Mouse (Mus musculus) limb, embryonic 14.5 days (tissue): ENCODE data around the gene Ube2j1. TPM values are rescaled to one million over a fixed set of nuclear protein-coding genes. Genes with fewer than 3 reads are reported as not detected.

Experiments
- ATAC-seq: fragments of 200-750 bp; cut with Nextera tagmentation; 2 replicates; pipeline ENCODE4 v1.8.0; 2017; ENCODE audit warnings: low read depth, moderate number of reproducible peaks, moderate TSS enrichment; ENCODE audit not compliant: low FRiP score
- DNase-seq: peaks from one replicate; pipeline ENCODE4 v3.0.0-alpha.2; 2015; ENCODE audit warnings: low spot score
- H3K27ac ChIP-seq: fragments of 300-500 bp; sonication (generic); replicated peaks from 2 replicates; pipeline ENCODE4 v1.5.1; 2014; ENCODE audit warnings: low read depth, mild to moderate bottlenecking, low read length, moderate library complexity, mixed read lengths
- H3K27me3 ChIP-seq: fragments of 300-500 bp; sonication (generic); 2 replicates; pipeline ENCODE4 v1.6.1; 2014; ENCODE audit warnings: low read length, mixed read lengths; ENCODE audit not compliant: control insufficient read depth, insufficient read depth
- H3K36me3 ChIP-seq: fragments of 300-500 bp; sonication (generic); 2 replicates; pipeline ENCODE4 v1.6.1; 2014; ENCODE audit warnings: mild to moderate bottlenecking, low read length, moderate library complexity, mixed read lengths; ENCODE audit not compliant: control insufficient read depth, insufficient read depth
- H3K4me1 ChIP-seq: fragments of 300-500 bp; sonication (generic); 2 replicates; pipeline ENCODE4 v1.6.1; 2014; ENCODE audit warnings: antibody characterized with exemption, low read length, mixed read lengths; ENCODE audit not compliant: control insufficient read depth, insufficient read depth
- H3K4me2 ChIP-seq: fragments of 300-500 bp; sonication (generic); replicated peaks from 2 replicates; pipeline ENCODE4 v1.6.1; 2014; ENCODE audit warnings: low read depth, mild to moderate bottlenecking, low read length, moderate library complexity; ENCODE audit not compliant: severe bottlenecking
- H3K4me3 ChIP-seq: fragments of 300-500 bp; sonication (generic); replicated peaks from 2 replicates; pipeline ENCODE4 v1.5.1; 2014; ENCODE audit warnings: low read length
- H3K9ac ChIP-seq: fragments of 300-500 bp; sonication (generic); 2 replicates; pipeline ENCODE4 v1.6.1; 2014; ENCODE audit warnings: mild to moderate bottlenecking, low read depth, low read length, moderate library complexity; ENCODE audit not compliant: severe bottlenecking
- H3K9me3 ChIP-seq: fragments of 300-500 bp; sonication (generic); 2 replicates; pipeline ENCODE4 v1.6.1; 2016; ENCODE audit warnings: low read length; ENCODE audit not compliant: control insufficient read depth
- POLR2A ChIP-seq: fragments of 200-500 bp; IDR thresholded peaks from 2 replicates; pipeline ENCODE4 v1.8.0; 2012; ENCODE audit warnings: inconsistent platforms, mild to moderate bottlenecking, moderate library complexity, borderline replicate concordance; ENCODE audit not compliant: insufficient read depth, insufficient read length; ENCODE audit errors: extremely low read depth
- WGBS: fragments of 180-500 bp; shearing (Covaris S2); extraction: QIAGEN DNeasy Blood & Tissue Kit; methylation state at CpG from one replicate; pipeline ENCODE4 v1.1.7; 2014; 5-methylcytosine and 5-hydroxymethylcytosine counted together
- polyA plus RNA-seq, 2 experiments: library from polyadenylated mRNA; depleted of rRNA in 1 of 2; stranded (reverse) in 1 of 2; unstranded in 1 of 2; fragments of >200 nt; fragmentation: Nextera tagmentation in 1 of 2; extraction: Ambion mirVana in 1 of 2; gene quantifications; 2 replicates each; pipeline versions ENCODE4 v1.2.1 to v1.2.3; 2012 to 2014

Gene Ube2j1
- polyA plus RNA-seq, 2 experiments: 26.6 to 38.0 TPM

DNA sequence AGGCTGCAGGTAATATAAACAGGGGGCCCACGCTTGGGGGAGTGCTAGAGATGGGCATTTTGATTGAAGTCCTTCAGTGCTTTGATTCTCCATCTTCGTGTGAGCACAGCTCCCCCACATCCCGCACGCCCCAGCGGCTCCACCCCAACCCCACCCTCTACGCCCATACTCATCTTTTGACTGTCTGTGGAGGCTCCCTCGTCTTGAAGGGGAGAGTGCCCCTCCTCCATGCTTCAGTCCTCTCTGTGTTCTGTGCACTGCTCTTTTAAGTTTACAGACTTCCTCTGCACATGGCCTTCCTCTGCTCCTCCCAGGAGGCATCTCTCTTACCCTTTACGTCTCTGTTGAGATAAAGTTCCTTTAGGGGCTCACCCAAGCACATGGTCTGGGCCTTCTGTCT lies 46.5 kb downstream of the Ube2j1 start:
- 40% methylated on average over 8 of the region's 8 CpGs for WGBS
- H3K27me3 ChIP-seq: no peaks in the 10 kb centered on the region

DNA sequence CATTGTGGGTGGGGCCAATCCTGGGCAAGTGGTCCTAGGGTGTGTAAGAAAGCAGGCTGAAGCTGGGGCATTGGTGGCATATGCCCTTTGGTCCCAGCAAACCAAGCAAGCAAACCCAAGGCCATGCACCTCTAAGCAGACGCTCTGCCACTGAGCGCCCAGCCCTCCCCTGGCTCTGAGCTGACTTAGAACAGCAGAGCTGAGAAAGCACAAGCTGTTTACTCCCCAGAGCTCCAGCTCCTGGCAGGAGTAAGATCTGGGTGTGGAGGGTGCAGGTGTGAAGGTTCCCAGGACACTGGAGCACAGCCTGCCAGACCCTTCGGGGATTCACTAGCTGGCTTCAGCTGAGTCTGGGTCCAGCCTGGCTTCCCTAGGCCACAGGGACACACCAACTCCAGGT lies 47.3 kb downstream of the Ube2j1 start:
- DNase-seq (no peak), ATAC-seq (no peak)
- no peak overlapping the region for H3K4me2 ChIP-seq
- no peaks in the 10 kb centered on the region for H3K4me1 ChIP-seq
- H3K36me3 ChIP-seq: no peaks in the 10 kb centered on the region
- no peaks in the 10 kb centered on the region for H3K9me3 ChIP-seq
- no peak overlapping the region for H3K9ac ChIP-seq
- TF ChIP-seq POLR2A: no peak
- H3K4me3 ChIP-seq: no peak overlapping the region
- H3K27me3 ChIP-seq: no peaks in the 10 kb centered on the region
- WGBS: 88% methylated on average over 3 of the region's 3 CpGs
- no peak overlapping the region for H3K27ac ChIP-seq

More for the DNA sequence above, 46.5 kb downstream of the Ube2j1 start:
- H3K36me3 ChIP-seq: no peaks in the 10 kb centered on the region
- H3K4me1 ChIP-seq: no peaks in the 10 kb centered on the region
- no peak overlapping the region for H3K4me3 ChIP-seq
- DNase-seq (no peak), ATAC-seq (no peak)
- TF ChIP-seq POLR2A: no peak
- no peak overlapping the region for H3K4me2 ChIP-seq
- no peak overlapping the region for H3K27ac ChIP-seq
- H3K9me3 ChIP-seq: no peaks in the 10 kb centered on the region
- no peak overlapping the region for H3K9ac ChIP-seq

- Histone ChIP-seq H3K36me3 (no peaks in the 10 kb centered on the region), H3K27me3 (no peaks in the 10 kb centered on the region), H3K9ac (no peak overlapping the region), H3K4me2 (no peak overlapping the region), H3K27ac (no peak overlapping the region), H3K4me1 (no peaks in the 10 kb centered on the region), H3K9me3 (no peaks in the 10 kb centered on the region), H3K4me3 (no peak overlapping the region)
- DNase-seq (no peak), ATAC-seq (no peak)
- WGBS: 73% methylated on average over 6 of the region's 6 CpGs
- TF ChIP-seq POLR2A: no peak
Observed at GRCm38 (mm10) chr4:33099118-33099694, 68.0 kb downstream of the Ube2j1 start.

Other genes with a start within 250 kb of the Ube2j1 start
- 49.7 and 86.0 TPM in 2 replicates for gene Lyrm2, start 231.2 kb upstream of the Ube2j1 start, polyA plus RNA-seq (2012; rRNA removed)
- gene Lyrm2, start 231.2 kb upstream of the Ube2j1 start, polyA plus RNA-seq (2014; fragmentation: Nextera tagmentation; extraction: Ambion mirVana): 94.8 and 104 TPM in 2 replicates
- gene Ankrd6, start 80.6 kb upstream of the Ube2j1 start, polyA plus RNA-seq (2012; rRNA removed): 4.9 TPM in 2 replicates
- 10.9 and 13.5 TPM in 2 replicates for gene Ankrd6, start 80.6 kb upstream of the Ube2j1 start, polyA plus RNA-seq (2014; fragmentation: Nextera tagmentation; extraction: Ambion mirVana)
- 11.8 and 12.3 TPM in 2 replicates for gene Rragd, start 48.4 kb upstream of the Ube2j1 start, polyA plus RNA-seq (2012; rRNA removed)
- 13.1 and 15.0 TPM in 2 replicates for gene Rragd, start 48.4 kb upstream of the Ube2j1 start, polyA plus RNA-seq (2014; fragmentation: Nextera tagmentation; extraction: Ambion mirVana)
- gene Gabrr2, start 31.6 kb downstream of the Ube2j1 start, polyA plus RNA-seq (2012; rRNA removed): 0.54 and 0.88 TPM in 2 replicates
- 0.57 and 0.78 TPM in 2 replicates for gene Gabrr2, start 31.6 kb downstream of the Ube2j1 start, polyA plus RNA-seq (2014; fragmentation: Nextera tagmentation; extraction: Ambion mirVana)
- gene Gabrr1, start 101.1 kb downstream of the Ube2j1 start, polyA plus RNA-seq (2012; rRNA removed): 0.04 TPM in 1 of 2 replicates, not detected in the other
- gene Gabrr1, start 101.1 kb downstream of the Ube2j1 start, polyA plus RNA-seq (2014; fragmentation: Nextera tagmentation; extraction: Ambion mirVana): not detected in 2 replicates
- 2.3 and 3.3 TPM in 2 replicates for gene Pm20d2, start 158.3 kb downstream of the Ube2j1 start, polyA plus RNA-seq (2012; rRNA removed)
- 1.6 and 2.5 TPM in 2 replicates for gene Pm20d2, start 158.3 kb downstream of the Ube2j1 start, polyA plus RNA-seq (2014; fragmentation: Nextera tagmentation; extraction: Ambion mirVana)
- 10.9 and 13.3 TPM in 2 replicates for gene Srsf12, start 177.6 kb downstream of the Ube2j1 start, polyA plus RNA-seq (2012; rRNA removed)
- 13.3 and 20.3 TPM in 2 replicates for gene Srsf12, start 177.6 kb downstream of the Ube2j1 start, polyA plus RNA-seq (2014; fragmentation: Nextera tagmentation; extraction: Ambion mirVana)